Mouse (Mus musculus): ENCODE measurements at regions not wholly inside any gene's neighbourhood (a gene's known extent, or its start where the extent isn't known, plus 50 kb on each side); places are given as distances from the start of the nearest gene placed in this dataset.

GRCm38 (mm10) chr7:111956671-111957070 lies 66.6 kb upstream of the Usp47 start:
- Histone ChIP-seq H3K4me3 (ENCODE audit: insufficient read depth, poor library complexity, severe bottlenecking) (no peak overlapping the region), H3K79me3 (ENCODE audit: low read depth) (no peaks in the 10 kb centered on the region), H3K27me3 (ENCODE audit: control insufficient read depth, insufficient read depth, insufficient read length) (no peaks in the 10 kb centered on the region), H3K36me3 (ENCODE audit: control insufficient read depth, insufficient read depth) (no peaks in the 10 kb centered on the region), H3K79me2 (ENCODE audit: control insufficient read depth, insufficient read depth) (no peaks in the 10 kb centered on the region), H3ac (ENCODE audit: control insufficient read depth, insufficient read length, low read depth) (no peak overlapping the region)
- no peak for TF ChIP-seq USF1 (IDR thresholded peaks at IDR 0.05; ENCODE audit: low read depth)
- TF ChIP-seq MAX (IDR thresholded peaks at IDR 0.05): no peak
- no peak for TF ChIP-seq CEBPB (IDR thresholded peaks at IDR 0.05; ENCODE audit: low read depth)
- TF ChIP-seq MYOG (IDR thresholded peaks at IDR 0.05; ENCODE audit: control insufficient read depth, extremely low read depth, insufficient read length): no peak
- TF ChIP-seq FOSL1 (IDR thresholded peaks at IDR 0.05; ENCODE audit: insufficient read depth, low read length, poor library complexity, severe bottlenecking): no peak

DNA sequence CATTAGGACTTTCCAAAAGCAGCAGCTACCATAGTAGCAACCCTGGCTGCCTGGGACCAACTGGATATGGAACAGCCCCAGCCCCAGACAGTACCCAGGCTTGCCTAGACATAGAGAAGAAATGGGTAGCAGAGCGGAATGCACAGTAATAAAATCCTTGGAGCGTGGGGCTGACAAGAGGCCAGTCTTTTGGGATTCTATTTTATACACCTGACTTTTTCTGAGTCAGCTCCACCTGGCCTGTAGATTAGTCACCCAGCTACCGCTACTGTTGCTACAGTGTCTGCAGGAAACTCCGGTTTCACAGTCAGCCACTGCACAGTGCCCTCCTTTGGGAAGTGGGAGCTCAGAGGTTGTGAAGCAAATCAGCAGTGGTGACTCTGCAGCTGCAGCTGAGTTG lies 83.7 kb upstream of the Usp47 start:
- TF ChIP-seq CEBPB (IDR thresholded peaks at IDR 0.05; ENCODE audit: low read depth): no peak
- Histone ChIP-seq H3K27me3 (ENCODE audit: control insufficient read depth, insufficient read depth, insufficient read length) (no peaks in the 10 kb centered on the region), H3K4me3 (ENCODE audit: insufficient read depth, poor library complexity, severe bottlenecking) (no peak overlapping the region), H3K36me3 (ENCODE audit: control insufficient read depth, insufficient read depth) (no peaks in the 10 kb centered on the region), H3K79me2 (ENCODE audit: control insufficient read depth, insufficient read depth) (no peaks in the 10 kb centered on the region), H3ac (ENCODE audit: control insufficient read depth, insufficient read length, low read depth) (no peak overlapping the region), H3K79me3 (ENCODE audit: low read depth) (no peaks in the 10 kb centered on the region)

DNA sequence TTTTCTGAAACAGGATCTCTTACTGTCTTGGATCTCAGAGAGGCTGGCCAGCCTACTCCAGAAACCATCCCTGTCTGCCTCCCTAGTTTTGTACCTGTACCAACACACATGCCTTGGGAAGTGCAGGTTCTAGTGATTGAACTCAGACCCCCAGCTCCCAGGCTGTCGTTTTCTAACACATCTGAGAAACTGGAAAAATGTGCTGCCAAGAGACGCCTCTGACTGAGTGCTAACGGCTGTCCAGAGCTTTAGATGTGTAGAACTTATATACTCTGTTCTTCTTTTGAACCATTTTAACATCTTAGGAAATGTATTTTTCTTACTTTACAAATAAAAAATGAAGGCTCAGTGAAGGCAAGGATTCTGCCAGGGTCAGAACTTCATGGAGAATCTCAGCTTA lies 85.8 kb upstream of the Usp47 start:
- Histone ChIP-seq H3K79me3 (ENCODE audit: low read depth) (no peaks in the 10 kb centered on the region), H3ac (ENCODE audit: control insufficient read depth, insufficient read length, low read depth) (no peak overlapping the region), H3K79me2 (ENCODE audit: control insufficient read depth, insufficient read depth) (no peaks in the 10 kb centered on the region), H3K36me3 (ENCODE audit: control insufficient read depth, insufficient read depth) (no peaks in the 10 kb centered on the region), H3K27me3 (ENCODE audit: control insufficient read depth, insufficient read depth, insufficient read length) (no peaks in the 10 kb centered on the region), H3K4me3 (ENCODE audit: insufficient read depth, poor library complexity, severe bottlenecking) (no peak overlapping the region)
- TF ChIP-seq FOSL1 (IDR thresholded peaks at IDR 0.05; ENCODE audit: insufficient read depth, low read length, poor library complexity, severe bottlenecking): no peak
- no peak for TF ChIP-seq MAX (IDR thresholded peaks at IDR 0.05)
- TF ChIP-seq CTCF (IDR thresholded peaks at IDR 0.05; ENCODE audit: control insufficient read depth, insufficient read depth, insufficient read length): no peak
- no peak for TF ChIP-seq CEBPB (IDR thresholded peaks at IDR 0.05; ENCODE audit: low read depth)
- no peak for TF ChIP-seq MYOG (IDR thresholded peaks at IDR 0.05; ENCODE audit: control insufficient read depth, extremely low read depth, insufficient read length)
- TF ChIP-seq MYOD1 (IDR thresholded peaks at IDR 0.05; ENCODE audit: control insufficient read depth, insufficient read length, low read depth): no peak
- TF ChIP-seq USF1 (IDR thresholded peaks at IDR 0.05; ENCODE audit: low read depth): no peak

- no peaks in the 10 kb centered on the region for H3K79me3 ChIP-seq (ENCODE audit: low read depth)
- H3ac ChIP-seq (ENCODE audit: control insufficient read depth, insufficient read length, low read depth): no peak overlapping the region
- H3K27me3 ChIP-seq (ENCODE audit: control insufficient read depth, insufficient read depth, insufficient read length): no peaks in the 10 kb centered on the region
- H3K4me3 ChIP-seq (ENCODE audit: insufficient read depth, poor library complexity, severe bottlenecking): no peak overlapping the region
- no peaks in the 10 kb centered on the region for H3K36me3 ChIP-seq (ENCODE audit: control insufficient read depth, insufficient read depth)
- TF ChIP-seq MYOG (IDR thresholded peaks at IDR 0.05; ENCODE audit: control insufficient read depth, extremely low read depth, insufficient read length): no peak
- no peak for TF ChIP-seq FOSL1 (IDR thresholded peaks at IDR 0.05; ENCODE audit: insufficient read depth, low read length, poor library complexity, severe bottlenecking)
- no peak for TF ChIP-seq CTCF (IDR thresholded peaks at IDR 0.05; ENCODE audit: control insufficient read depth, insufficient read depth, insufficient read length)
- no peak for TF ChIP-seq MAX (IDR thresholded peaks at IDR 0.05)
- TF ChIP-seq USF1 (IDR thresholded peaks at IDR 0.05; ENCODE audit: low read depth): no peak
- TF ChIP-seq MYOD1 (IDR thresholded peaks at IDR 0.05; ENCODE audit: control insufficient read depth, insufficient read length, low read depth): no peak
- TF ChIP-seq CEBPB (IDR thresholded peaks at IDR 0.05; ENCODE audit: low read depth): no peak
- no peaks in the 10 kb centered on the region for H3K79me2 ChIP-seq (ENCODE audit: control insufficient read depth, insufficient read depth)
Measured at GRCm38 (mm10) chr7:111937102-111937501, 86.2 kb upstream of the Usp47 start.

DNA sequence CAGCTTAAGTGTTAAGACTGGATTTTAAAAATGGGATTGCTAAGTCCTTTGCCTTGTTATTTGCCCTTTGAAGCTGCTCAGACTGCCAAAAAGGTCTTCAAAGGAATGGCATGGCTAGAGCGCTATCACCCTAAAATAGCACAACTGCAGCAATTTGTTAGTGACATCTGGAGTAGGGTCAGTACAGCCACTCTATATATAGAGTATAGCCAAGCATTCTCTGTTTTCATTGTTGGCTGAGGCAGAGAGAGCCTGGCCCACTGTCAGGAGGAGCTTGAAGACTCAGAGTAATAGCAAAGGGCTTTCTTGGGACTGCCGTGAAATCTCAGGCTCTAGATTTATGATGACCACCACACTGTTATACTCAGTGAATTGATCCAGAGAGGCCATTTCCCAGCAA lies 90.6 kb upstream of the Usp47 start:
- H3ac ChIP-seq (ENCODE audit: control insufficient read depth, insufficient read length, low read depth): no peak overlapping the region
- H3K27me3 ChIP-seq (ENCODE audit: control insufficient read depth, insufficient read depth, insufficient read length): no peaks in the 10 kb centered on the region
- no peaks in the 10 kb centered on the region for H3K79me2 ChIP-seq (ENCODE audit: control insufficient read depth, insufficient read depth)
- no peaks in the 10 kb centered on the region for H3K36me3 ChIP-seq (ENCODE audit: control insufficient read depth, insufficient read depth)
- TF ChIP-seq MYOD1 (IDR thresholded peaks at IDR 0.05; ENCODE audit: control insufficient read depth, insufficient read length, low read depth) (no peak), MYOG (IDR thresholded peaks at IDR 0.05; ENCODE audit: control insufficient read depth, extremely low read depth, insufficient read length) (no peak), MAX (IDR thresholded peaks at IDR 0.05) (no peak), FOSL1 (IDR thresholded peaks at IDR 0.05; ENCODE audit: insufficient read depth, low read length, poor library complexity, severe bottlenecking) (no peak), CTCF (IDR thresholded peaks at IDR 0.05; ENCODE audit: control insufficient read depth, insufficient read depth, insufficient read length) (no peak), CEBPB (IDR thresholded peaks at IDR 0.05; ENCODE audit: low read depth) (no peak), USF1 (IDR thresholded peaks at IDR 0.05; ENCODE audit: low read depth) (no peak)
- no peaks in the 10 kb centered on the region for H3K79me3 ChIP-seq (ENCODE audit: low read depth)
- H3K4me3 ChIP-seq (ENCODE audit: insufficient read depth, poor library complexity, severe bottlenecking): no peak overlapping the region

DNA sequence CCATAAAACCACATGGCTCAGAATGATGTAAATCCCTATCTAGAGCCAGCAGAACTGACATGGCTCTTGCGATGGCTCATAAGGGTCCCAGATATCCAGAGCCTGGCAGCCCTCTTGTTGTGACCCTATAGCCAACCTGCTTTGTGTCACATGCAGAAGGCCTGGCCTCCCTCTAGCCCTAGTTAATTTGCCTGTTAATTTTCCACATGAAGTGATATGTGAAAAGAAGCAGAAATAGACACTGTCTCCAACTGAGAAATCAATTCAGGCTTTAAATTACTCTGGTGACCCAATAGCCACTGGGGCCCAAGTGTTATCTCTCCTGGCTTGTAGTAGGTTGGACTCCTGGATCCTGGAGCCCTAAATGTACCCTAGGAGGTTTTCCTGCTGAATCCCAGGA lies 103.3 kb upstream of the Usp47 start:
- Histone ChIP-seq H3K4me3 (ENCODE audit: insufficient read depth, poor library complexity, severe bottlenecking) (no peak overlapping the region), H3K27me3 (ENCODE audit: control insufficient read depth, insufficient read depth, insufficient read length) (no peaks in the 10 kb centered on the region), H3K79me2 (ENCODE audit: control insufficient read depth, insufficient read depth) (no peaks in the 10 kb centered on the region), H3K79me3 (ENCODE audit: low read depth) (no peaks in the 10 kb centered on the region), H3K36me3 (ENCODE audit: control insufficient read depth, insufficient read depth) (no peaks in the 10 kb centered on the region), H3ac (ENCODE audit: control insufficient read depth, insufficient read length, low read depth) (no peak overlapping the region)
- no peak for TF ChIP-seq MYOD1 (IDR thresholded peaks at IDR 0.05; ENCODE audit: control insufficient read depth, insufficient read length, low read depth)
- no peak for TF ChIP-seq CEBPB (IDR thresholded peaks at IDR 0.05; ENCODE audit: low read depth)
